Mouse (Mus musculus): ENCODE results near the gene Calhm6. TPM values are rescaled to one million over a fixed set of nuclear protein-coding genes. Genes with fewer than 3 reads are reported as not detected.

The Calhm6 gene
- polyA plus RNA-seq, 1 experiment from 2014 or later = 0.19 TPM

DNA sequence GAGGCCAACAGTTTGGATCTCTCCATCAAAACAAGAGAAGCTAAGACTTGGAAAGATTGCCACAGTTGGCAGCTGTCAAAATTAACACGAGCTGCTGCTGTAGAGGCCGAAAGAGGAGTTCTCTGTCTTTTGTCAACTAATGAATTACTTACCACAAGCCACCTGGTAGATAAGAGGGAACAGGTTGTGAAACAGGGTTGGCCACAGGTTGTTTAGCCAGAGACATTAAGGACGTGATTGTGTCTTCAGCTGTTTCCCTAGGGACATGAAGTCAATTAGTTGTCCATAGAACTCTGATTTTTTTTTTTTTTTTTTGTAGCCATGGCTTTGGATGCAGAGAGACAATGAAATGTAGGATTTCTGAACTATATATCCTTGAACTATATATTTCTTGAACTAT lies 10.7 kb downstream of the Calhm6 start:
- H3K4me3 ChIP-seq (replicated peaks; ENCODE audit: low read length) = no peak overlapping the region
- H3K36me3 ChIP-seq (ENCODE audit: control insufficient read depth, insufficient read depth) = no peaks in the 10 kb centered on the region
- WGBS = 62% methylated on average over 3 of the region's 3 CpGs
- H3K9me3 ChIP-seq (ENCODE audit: control insufficient read depth, low read length) = no peaks in the 10 kb centered on the region
- no peaks in the 10 kb centered on the region for H3K4me1 ChIP-seq (replicated peaks; ENCODE audit: control insufficient read depth, insufficient read depth, low read length)
- H3K27me3 ChIP-seq (replicated peaks; ENCODE audit: control insufficient read depth, insufficient read depth, low read length) = no peaks in the 10 kb centered on the region
- no peak for ATAC-seq
- no peak overlapping the region for H3K4me2 ChIP-seq (ENCODE audit: low read length)
- no peak overlapping the region for H3K27ac ChIP-seq (ENCODE audit: low read length)
- no peak overlapping the region for H3K9ac ChIP-seq (replicated peaks; ENCODE audit: low read depth, low read length)

DNA sequence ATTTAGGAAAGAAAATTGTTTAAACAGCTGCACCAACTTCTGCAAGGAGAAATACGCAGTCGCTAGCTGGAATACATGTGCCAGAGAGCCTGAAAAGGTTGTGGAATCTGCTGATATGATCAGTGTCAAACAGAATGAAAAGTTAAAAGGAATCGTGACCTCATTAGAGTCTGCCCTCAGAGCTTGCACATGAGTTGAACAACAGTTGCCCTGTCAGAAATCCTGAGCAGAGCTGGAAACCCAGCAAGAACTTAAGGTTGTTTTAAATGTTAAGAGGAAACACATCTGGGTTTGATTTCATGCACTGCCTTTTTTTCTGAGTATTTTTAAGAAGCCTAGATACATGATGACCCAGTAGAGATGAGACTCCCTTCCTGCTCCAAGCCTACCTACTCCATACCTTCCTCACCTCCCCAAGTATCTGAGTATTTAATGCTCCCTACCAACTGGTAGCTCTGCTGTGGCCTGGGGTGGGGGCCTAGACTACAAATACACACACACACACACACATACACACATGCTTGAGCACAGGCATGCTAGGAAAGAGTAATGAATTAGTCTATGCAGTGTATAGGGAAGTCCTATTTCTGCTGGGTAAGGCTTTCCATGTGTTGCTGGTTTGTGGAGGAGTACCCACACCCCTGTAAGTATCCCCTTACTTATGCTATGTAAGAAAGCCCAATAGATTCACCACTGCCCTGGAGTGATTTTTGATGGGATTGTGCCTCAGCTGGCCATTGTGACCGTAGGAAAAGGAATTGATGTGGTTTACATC lies 15.6 kb downstream of the Calhm6 start:
- WGBS = 87% methylated on average over 4 of the region's 4 CpGs
- ATAC-seq = no peak

DNA sequence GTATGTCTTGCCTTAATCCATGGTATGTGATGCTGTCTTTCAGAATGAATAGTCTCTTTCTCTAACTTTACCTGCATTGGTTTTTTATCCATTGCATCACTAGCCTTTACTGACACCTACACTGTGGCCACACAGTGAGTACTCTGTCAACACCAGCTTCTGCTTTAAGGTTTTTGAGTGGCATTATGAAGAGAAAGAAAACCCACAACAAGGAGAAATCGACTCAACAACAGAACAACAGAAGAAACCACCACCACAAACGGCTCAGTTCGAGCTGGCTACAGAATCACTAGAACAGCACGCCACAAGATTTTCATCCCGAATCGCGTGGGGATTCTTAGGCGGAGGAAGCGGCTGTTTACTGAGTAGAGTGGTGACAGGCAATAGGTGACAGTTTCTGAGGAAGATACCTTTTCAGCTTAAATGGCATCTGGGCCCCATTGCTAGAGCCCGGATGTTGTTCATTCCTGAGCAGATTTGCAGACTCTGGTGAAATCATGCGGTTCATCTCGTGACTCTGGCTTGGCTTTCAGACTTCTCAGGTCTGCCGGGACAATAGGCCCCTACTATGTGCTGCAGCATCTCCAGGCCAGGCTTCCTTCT lies 16.8 kb downstream of the Calhm6 start:
- no peak for ATAC-seq

More for the DNA sequence above, 15.6 kb downstream of the Calhm6 start:
- Histone ChIP-seq H3K4me2 (ENCODE audit: low read length) (no peak overlapping the region), H3K9me3 (ENCODE audit: control insufficient read depth, low read length) (no peaks in the 10 kb centered on the region), H3K36me3 (ENCODE audit: control insufficient read depth, insufficient read depth) (no peaks in the 10 kb centered on the region), H3K27ac (ENCODE audit: low read length) (no peak overlapping the region), H3K27me3 (replicated peaks; ENCODE audit: control insufficient read depth, insufficient read depth, low read length) (no peaks in the 10 kb centered on the region), H3K4me1 (replicated peaks; ENCODE audit: control insufficient read depth, insufficient read depth, low read length) (no peaks in the 10 kb centered on the region), H3K9ac (replicated peaks; ENCODE audit: low read depth, low read length) (no peak overlapping the region), H3K4me3 (replicated peaks; ENCODE audit: low read length) (no peak overlapping the region)

GRCm38 (mm10) chr10:34096418-34096883 lies 31.3 kb downstream of the Calhm6 start, which contains the start of gene Calhm5:
Gene Calhm5, minus strand, starts transcription at chr10:34096519.
- no peaks in the 10 kb centered on the region for H3K36me3 ChIP-seq (ENCODE audit: control insufficient read depth, insufficient read depth)
- peak within 1 kb of the TSS; percentile 9; the same call in 1 of the 2 replicates for H3K4me3 ChIP-seq (replicated peaks; ENCODE audit: low read length)
- H3K27ac ChIP-seq (ENCODE audit: low read length) = no peak within 1 kb of the TSS
- H3K9ac ChIP-seq (replicated peaks; ENCODE audit: low read depth, low read length) = peak within 1 kb of the TSS; percentile 23; the same call in 1 of the 2 replicates
- no peaks in the 10 kb centered on the region for H3K27me3 ChIP-seq (replicated peaks; ENCODE audit: control insufficient read depth, insufficient read depth, low read length)
- no peaks in the 10 kb centered on the region for H3K4me1 ChIP-seq (replicated peaks; ENCODE audit: control insufficient read depth, insufficient read depth, low read length)
- WGBS = 25% methylated on average over 9 of the region's 9 CpGs
- H3K4me2 ChIP-seq (ENCODE audit: low read length) = peak within 1 kb of the TSS; percentile 45
- ATAC-seq = peak; percentile 79
- H3K9me3 ChIP-seq (ENCODE audit: control insufficient read depth, low read length) = no peaks in the 10 kb centered on the region

More for the DNA sequence above, 16.8 kb downstream of the Calhm6 start:
- H3K4me1 ChIP-seq (replicated peaks; ENCODE audit: control insufficient read depth, insufficient read depth, low read length) = no peaks in the 10 kb centered on the region
- no peaks in the 10 kb centered on the region for H3K36me3 ChIP-seq (ENCODE audit: control insufficient read depth, insufficient read depth)
- H3K9me3 ChIP-seq (ENCODE audit: control insufficient read depth, low read length) = no peaks in the 10 kb centered on the region
- H3K27ac ChIP-seq (ENCODE audit: low read length) = no peak overlapping the region
- H3K4me3 ChIP-seq (replicated peaks; ENCODE audit: low read length) = no peak overlapping the region
- no peak overlapping the region for H3K4me2 ChIP-seq (ENCODE audit: low read length)
- H3K9ac ChIP-seq (replicated peaks; ENCODE audit: low read depth, low read length) = no peak overlapping the region
- WGBS = 89% methylated on average over 13 of the region's 13 CpGs
- no peaks in the 10 kb centered on the region for H3K27me3 ChIP-seq (replicated peaks; ENCODE audit: control insufficient read depth, insufficient read depth, low read length)

DNA sequence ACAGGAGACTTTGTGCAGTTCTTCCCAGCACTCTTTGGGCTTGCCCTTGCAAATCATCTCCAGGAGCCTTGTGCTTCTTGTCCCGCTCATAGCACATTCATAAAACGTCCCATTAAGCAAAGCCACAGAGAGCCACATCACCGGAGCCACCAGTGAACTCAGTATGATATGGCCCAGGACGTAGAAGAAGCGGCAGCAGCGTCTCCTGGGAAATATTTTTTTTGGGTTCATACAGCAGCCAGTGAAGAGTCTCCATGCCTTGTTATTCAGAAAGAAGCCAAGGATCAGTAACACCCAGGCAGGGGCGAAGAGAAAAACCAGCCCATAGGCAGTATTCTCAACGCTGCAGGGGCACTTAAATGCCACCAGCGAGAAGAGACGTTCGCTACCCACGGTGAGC lies 31.8 kb downstream of the Calhm6 start:
- Histone ChIP-seq H3K4me1 (replicated peaks; ENCODE audit: control insufficient read depth, insufficient read depth, low read length) (no peaks in the 10 kb centered on the region), H3K36me3 (ENCODE audit: control insufficient read depth, insufficient read depth) (no peaks in the 10 kb centered on the region), H3K9ac (replicated peaks; ENCODE audit: low read depth, low read length) (peak overlapping the region; percentile 23; the same call in 1 of the 2 replicates), H3K4me2 (ENCODE audit: low read length) (peak overlapping the region; percentile 45), H3K27me3 (replicated peaks; ENCODE audit: control insufficient read depth, insufficient read depth, low read length) (no peaks in the 10 kb centered on the region), H3K4me3 (replicated peaks; ENCODE audit: low read length) (peak overlapping the region; percentile 9; the same call in 1 of the 2 replicates), H3K27ac (ENCODE audit: low read length) (no peak overlapping the region), H3K9me3 (ENCODE audit: control insufficient read depth, low read length) (no peaks in the 10 kb centered on the region)
- ATAC-seq = peak; percentile 47
- WGBS = 63% methylated on average over 12 of the region's 12 CpGs

DNA sequence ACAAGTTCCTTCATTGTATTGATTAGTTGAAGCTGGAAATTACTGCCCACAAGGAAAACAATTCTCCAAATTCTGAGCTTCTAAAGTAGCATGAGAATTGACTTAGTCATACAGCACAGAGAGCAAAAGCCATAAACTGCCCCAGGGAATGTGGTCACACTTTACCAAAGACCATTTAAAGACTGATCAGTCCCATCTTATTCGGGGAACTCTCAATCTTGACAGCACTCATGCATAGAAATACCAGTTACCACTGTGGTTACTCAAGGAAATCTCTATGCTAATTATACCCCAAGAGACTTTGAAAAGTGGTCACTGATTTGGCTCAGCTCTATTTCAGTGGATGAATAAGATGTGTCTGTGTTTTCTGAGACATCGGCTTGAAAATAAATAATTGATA lies 32.6 kb downstream of the Calhm6 start:
- Histone ChIP-seq H3K9ac (replicated peaks; ENCODE audit: low read depth, low read length) (no peak overlapping the region), H3K27me3 (replicated peaks; ENCODE audit: control insufficient read depth, insufficient read depth, low read length) (no peaks in the 10 kb centered on the region), H3K9me3 (ENCODE audit: control insufficient read depth, low read length) (no peaks in the 10 kb centered on the region), H3K4me3 (replicated peaks; ENCODE audit: low read length) (no peak overlapping the region), H3K4me1 (replicated peaks; ENCODE audit: control insufficient read depth, insufficient read depth, low read length) (no peaks in the 10 kb centered on the region), H3K4me2 (ENCODE audit: low read length) (no peak overlapping the region), H3K27ac (ENCODE audit: low read length) (no peak overlapping the region), H3K36me3 (ENCODE audit: control insufficient read depth, insufficient read depth) (no peaks in the 10 kb centered on the region)
- WGBS = 74% methylated on average over 2 of the region's 2 CpGs
- ATAC-seq = no peak

DNA sequence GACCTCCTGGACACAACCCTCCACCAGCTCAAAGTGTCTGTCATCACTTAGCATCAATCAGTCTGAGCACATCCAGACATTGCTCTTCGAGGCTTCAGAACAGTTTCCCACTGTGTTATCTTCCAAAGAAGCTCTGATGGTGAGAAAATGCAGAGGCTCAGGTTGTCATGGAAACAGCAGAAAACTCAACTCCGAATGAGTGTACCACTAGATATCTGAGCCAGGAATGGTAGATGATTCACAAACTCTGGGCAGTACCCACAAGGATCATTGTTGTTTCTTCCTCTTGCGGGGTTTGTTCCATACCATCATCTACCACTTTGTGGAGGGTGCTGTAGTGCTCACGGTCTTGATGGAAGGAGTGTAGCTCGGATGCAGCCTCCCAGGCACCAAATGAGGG lies 35.9 kb downstream of the Calhm6 start:
- Histone ChIP-seq H3K9me3 (ENCODE audit: control insufficient read depth, low read length) (no peaks in the 10 kb centered on the region), H3K27me3 (replicated peaks; ENCODE audit: control insufficient read depth, insufficient read depth, low read length) (no peaks in the 10 kb centered on the region), H3K4me1 (replicated peaks; ENCODE audit: control insufficient read depth, insufficient read depth, low read length) (no peaks in the 10 kb centered on the region), H3K4me3 (replicated peaks; ENCODE audit: low read length) (no peak overlapping the region), H3K9ac (replicated peaks; ENCODE audit: low read depth, low read length) (no peak overlapping the region), H3K36me3 (ENCODE audit: control insufficient read depth, insufficient read depth) (no peaks in the 10 kb centered on the region), H3K27ac (ENCODE audit: low read length) (no peak overlapping the region), H3K4me2 (ENCODE audit: low read length) (no peak overlapping the region)
- 77% methylated on average over 5 of the region's 5 CpGs for whole genome bisulfite sequencing
- peak; percentile 63; the same call in 1 of the 2 replicates for ATAC-seq

GRCm38 (mm10) chr10:34090481-34090880 lies 37.3 kb downstream of the Calhm6 start:
- Histone ChIP-seq H3K4me3 (replicated peaks; ENCODE audit: low read length) (no peak overlapping the region), H3K4me2 (ENCODE audit: low read length) (no peak overlapping the region), H3K36me3 (ENCODE audit: control insufficient read depth, insufficient read depth) (no peaks in the 10 kb centered on the region), H3K4me1 (replicated peaks; ENCODE audit: control insufficient read depth, insufficient read depth, low read length) (no peaks in the 10 kb centered on the region), H3K9ac (replicated peaks; ENCODE audit: low read depth, low read length) (no peak overlapping the region), H3K27ac (ENCODE audit: low read length) (no peak overlapping the region), H3K9me3 (ENCODE audit: control insufficient read depth, low read length) (no peaks in the 10 kb centered on the region), H3K27me3 (replicated peaks; ENCODE audit: control insufficient read depth, insufficient read depth, low read length) (no peaks in the 10 kb centered on the region)
- WGBS = 88% methylated on average over 1 of the region's 1 CpGs
- ATAC-seq = no peak

DNA sequence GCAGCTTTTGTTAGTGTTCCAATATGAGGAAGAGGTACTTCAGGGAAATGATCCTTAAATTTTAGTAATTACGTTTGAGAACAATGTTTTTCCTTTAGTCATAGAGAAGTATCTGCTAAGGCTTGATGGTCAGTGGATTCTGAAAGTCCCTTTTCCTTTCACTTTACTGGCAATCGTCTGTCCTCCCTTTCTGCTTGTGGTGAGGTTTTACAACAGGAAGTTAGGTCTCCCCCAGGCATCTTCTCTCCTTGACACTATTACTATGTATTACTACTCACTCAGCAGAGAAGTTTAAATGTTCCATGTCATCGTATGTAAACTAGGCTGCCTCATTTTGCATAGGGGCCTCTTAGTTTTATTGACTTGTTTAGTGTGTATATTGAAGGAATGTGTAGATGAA lies 38.3 kb downstream of the Calhm6 start:
- Histone ChIP-seq H3K4me2 (ENCODE audit: low read length) (no peak overlapping the region), H3K27ac (ENCODE audit: low read length) (no peak overlapping the region), H3K4me3 (replicated peaks; ENCODE audit: low read length) (no peak overlapping the region), H3K27me3 (replicated peaks; ENCODE audit: control insufficient read depth, insufficient read depth, low read length) (no peaks in the 10 kb centered on the region), H3K9ac (replicated peaks; ENCODE audit: low read depth, low read length) (no peak overlapping the region), H3K9me3 (ENCODE audit: control insufficient read depth, low read length) (no peaks in the 10 kb centered on the region), H3K36me3 (ENCODE audit: control insufficient read depth, insufficient read depth) (no peaks in the 10 kb centered on the region), H3K4me1 (replicated peaks; ENCODE audit: control insufficient read depth, insufficient read depth, low read length) (no peaks in the 10 kb centered on the region)
- no peak for ATAC-seq
- WGBS = 83% methylated on average over 3 of the region's 3 CpGs

Data from forebrain, embryonic 16.5 days (tissue).